Mouse (Mus musculus) lung, adult 2 months (tissue): ENCODE results near the gene Calm5.

Experiments used
- CTCF ChIP-seq: fragments of 200-500 bp; IDR thresholded peaks from 2 replicates; pipeline ENCODE4 v1.5.1; 2011; ENCODE audit warnings: mild to moderate bottlenecking, low read length, control low read depth; ENCODE audit not compliant: insufficient read depth
- POLR2A ChIP-seq: fragments of 200-500 bp; IDR thresholded peaks from 2 replicates; pipeline ENCODE4 v1.6.1; 2011; ENCODE audit warnings: low read depth, mild to moderate bottlenecking, control low read depth, low read length, borderline replicate concordance; ENCODE audit errors: extremely low read depth

GRCm38 (mm10) chr13:3825726-3826125 is 28.2 kb upstream of the Calm5 start:
- TF ChIP-seq POLR2A (no peak), CTCF (no peak)
